Mouse (Mus musculus): ENCODE data around the gene Slc5a5. TPM values are rescaled to one million over a fixed set of nuclear protein-coding genes. Genes with fewer than 3 reads are reported as not detected.

Gene Slc5a5
- polyA plus RNA-seq, 1 experiment: 0.55 TPM

DNA sequence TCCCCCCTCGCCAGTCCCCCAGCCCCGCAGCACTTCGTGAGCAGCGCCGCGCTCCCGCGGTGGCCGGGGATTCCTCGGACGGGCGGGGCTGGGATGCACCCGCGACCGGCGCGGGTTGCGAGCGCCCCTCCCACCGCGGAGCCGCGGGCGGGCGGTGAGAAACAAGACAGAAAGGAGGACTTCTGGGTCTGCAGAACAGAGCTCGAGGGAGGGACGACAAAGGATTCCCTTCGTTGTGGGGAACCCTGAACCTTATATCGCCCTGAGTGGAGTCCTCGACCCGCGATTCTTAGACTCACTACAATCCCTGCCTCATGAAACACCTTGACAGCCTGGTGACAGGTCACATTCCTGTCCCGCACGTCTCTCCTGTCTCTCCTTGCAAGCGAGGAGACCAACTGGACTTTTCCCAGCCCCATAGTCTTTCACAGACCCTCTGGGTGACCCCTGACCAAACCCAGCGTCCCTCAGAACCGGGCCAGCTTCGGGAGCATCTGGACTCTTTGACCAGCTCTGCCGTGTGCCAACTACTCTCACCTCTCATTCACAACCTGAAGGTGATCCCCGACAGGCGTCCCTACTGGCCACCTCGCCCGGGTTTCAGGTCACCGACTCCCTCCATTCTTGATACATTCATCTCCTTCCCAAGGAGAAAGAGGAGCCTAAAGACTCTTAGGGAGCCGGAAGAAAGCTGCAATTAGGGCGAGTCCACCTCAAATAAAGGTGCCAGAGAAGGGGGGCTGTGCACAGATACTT lies 28.4 kb downstream of the Slc5a5 start:
- 3% methylated on average over 45 of the region's 46 CpGs for WGBS
- no peak for DNase-seq (ENCODE audit: low read depth, low spot score)

DNA sequence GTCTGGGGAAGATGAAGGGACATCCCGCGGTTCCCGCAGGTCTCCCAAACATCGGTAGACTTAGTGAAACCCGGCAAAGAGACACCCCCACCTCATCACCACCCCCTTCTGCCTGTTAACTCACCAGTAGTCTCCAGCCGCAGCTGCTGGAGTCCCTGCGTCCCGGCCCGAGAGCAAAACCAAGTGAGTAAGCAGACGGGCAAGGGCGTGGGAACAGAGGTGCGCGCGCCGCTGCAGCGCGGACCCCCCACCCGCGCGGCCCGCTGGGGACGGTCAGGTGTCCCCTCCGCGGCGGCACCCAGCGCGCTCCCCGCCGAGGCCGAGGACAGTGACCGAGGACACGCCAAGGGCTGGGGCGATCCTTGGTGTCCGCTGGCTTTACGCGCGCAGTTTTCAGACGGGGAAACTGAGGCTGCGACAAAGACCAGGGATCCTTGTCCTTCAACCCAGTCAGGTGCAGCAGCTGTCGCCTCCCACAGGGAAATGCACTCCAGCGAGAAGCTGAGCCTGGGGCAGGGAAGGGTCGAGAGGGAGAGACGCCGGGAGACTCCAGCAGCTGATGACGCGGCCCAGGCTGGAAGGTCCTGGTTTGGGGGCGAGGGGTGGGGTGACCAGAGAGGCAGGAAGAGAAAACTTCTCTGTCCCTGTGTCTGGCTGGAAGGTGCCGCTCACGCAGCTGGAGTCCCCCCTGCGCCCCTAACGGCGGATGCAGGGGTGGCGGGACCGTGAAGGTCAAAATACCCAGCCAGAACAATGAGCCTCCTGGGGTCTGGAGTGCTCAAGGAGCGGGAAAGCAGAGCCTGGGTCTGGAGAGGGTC lies 29.5 kb downstream of the Slc5a5 start, which contains the start of gene Kcnn1:
Gene Kcnn1 (minus strand): TSS at position 435 of the 818 bp plus-strand sequence.
- 2% methylated on average over 55 of the region's 55 CpGs for WGBS
- DNase-seq (ENCODE audit: low read depth, low spot score): no peak

DNA sequence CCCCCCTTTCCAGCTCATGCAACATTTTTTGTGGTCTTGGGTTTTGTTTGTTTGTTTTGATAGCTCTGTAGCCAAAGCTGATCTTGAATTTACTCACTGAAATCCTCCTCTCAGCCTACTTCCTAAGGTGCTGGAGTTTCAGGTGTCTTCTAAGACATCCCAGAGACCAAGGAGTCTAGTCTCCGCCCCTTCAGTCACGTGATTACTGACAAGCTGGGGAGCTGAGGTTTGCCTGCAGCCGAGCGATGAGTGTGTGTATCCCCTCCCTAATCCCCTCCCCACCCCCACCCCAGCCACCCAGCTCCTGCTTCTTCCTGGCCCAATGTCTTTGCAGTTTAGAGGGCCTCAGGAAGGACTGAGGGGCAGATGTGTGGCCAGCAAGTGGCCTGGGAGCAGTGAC lies 35.0 kb downstream of the Slc5a5 start:
- DNase-seq (ENCODE audit: low read depth, low spot score): no peak
- WGBS: 56% methylated on average over 4 of the region's 4 CpGs

DNA sequence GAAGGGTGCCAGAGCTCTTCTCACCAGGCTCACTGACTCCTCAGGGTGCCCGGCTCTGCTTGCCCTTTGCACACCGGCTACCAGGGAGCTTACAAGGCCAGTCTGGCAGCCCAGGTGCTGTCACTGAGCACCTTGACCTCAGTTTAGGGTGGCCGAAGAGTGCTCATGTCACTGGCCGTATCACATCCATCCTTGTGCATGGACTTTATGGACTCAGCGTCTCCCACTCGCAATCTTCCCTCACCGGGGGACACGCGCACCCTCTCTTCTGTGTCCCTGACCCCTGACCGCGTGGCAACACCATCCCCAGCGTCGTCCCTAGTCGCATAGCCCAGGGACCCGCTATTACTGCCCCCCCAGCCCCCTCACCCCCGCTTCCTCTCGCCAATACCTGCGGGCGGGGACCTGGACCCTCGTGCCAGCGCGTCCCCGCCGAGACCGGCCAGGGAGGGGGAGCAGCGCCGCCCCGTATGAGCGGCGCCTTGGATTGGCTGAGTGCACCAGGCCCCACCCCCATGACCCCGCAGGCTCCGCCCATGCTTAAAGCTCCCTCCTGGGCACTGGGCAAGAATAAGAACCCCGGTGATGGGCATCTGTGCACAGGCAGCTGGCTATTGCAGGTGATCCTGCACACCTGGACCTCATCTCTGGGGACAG lies 35.9 kb downstream of the Slc5a5 start:
- 6% methylated on average over 33 of the region's 33 CpGs for WGBS

DNA sequence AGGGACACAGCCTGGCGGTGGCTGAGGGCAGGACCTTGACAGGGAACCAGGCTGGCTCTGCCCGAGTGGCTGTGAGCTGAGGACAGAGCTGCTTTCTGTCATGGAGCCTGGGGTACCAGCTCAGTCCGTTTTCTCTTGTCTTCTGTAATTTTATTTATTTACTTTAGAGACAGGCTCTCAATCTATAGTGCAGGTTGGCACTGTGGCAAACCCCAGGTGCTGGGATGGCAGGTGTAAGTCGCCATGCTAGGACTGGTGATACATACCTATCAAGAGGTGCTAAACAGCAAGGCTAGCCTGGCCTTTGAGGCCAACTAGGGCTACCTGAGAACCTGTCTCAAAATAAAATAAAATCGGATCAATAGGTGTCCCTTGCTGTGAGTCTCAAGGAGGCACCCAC lies 36.5 kb downstream of the Slc5a5 start:
- no peak for DNase-seq (ENCODE audit: low read depth, low spot score)
- 71% methylated on average over 5 of the region's 5 CpGs for WGBS

More for the DNA sequence above, 35.9 kb downstream of the Slc5a5 start:
- DNase-seq (ENCODE audit: low read depth, low spot score): no peak

DNA sequence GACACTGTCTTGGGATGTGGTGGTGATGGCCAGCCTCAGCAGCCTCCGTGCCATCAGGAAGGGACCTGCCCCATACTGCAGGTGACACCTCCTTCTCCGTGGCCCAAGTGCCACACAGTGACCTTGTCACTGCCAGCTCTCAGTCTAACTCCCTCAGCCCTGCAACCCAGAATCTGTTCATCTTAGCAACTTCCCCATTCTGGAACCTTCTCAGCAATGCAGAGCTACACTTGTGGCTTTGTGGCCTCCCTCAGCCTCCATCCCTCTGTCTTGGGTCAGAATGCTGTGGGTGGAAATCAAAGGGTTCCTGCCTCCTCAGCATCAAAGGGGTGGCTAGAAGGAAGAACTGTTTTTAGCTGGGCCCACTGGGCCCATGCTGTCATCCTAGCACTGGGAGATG lies 38.7 kb downstream of the Slc5a5 start:
- 67% methylated on average over 2 of the region's 2 CpGs for WGBS
- DNase-seq (ENCODE audit: low read depth, low spot score): no peak

DNA sequence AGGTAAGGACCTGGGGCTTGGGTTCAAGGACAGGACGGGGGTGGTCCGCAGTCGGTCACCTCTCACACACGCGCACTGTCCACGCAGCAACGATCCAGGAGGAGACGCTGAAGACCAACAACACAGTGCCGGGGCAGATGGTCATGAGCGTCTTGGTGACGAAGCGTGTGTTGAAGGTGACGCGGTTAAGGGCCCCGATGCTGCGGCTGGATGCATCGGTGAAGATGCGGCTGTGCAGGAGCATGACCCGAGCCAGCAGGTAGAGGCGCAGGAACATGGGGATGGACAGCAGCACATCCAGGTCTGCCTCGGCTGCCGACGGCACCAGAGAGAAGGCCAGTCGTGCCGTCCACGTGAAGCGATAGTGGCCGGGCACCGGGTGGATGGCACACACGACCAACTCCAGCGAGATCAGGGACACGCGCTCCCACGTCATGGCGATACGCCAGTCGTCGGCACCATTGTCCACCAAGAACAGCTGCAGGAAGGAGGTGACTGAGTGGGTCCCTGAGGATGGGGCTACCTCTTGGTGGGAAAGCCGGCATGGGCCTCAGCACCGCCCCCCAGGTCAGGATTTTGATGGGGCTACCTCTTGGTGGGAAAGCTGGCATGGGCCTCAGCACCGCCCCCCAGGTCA lies 39.8 kb downstream of the Slc5a5 start:
- DNase-seq (ENCODE audit: low read depth, low spot score): no peak
- WGBS: 88% methylated on average over 41 of the region's 41 CpGs

DNA sequence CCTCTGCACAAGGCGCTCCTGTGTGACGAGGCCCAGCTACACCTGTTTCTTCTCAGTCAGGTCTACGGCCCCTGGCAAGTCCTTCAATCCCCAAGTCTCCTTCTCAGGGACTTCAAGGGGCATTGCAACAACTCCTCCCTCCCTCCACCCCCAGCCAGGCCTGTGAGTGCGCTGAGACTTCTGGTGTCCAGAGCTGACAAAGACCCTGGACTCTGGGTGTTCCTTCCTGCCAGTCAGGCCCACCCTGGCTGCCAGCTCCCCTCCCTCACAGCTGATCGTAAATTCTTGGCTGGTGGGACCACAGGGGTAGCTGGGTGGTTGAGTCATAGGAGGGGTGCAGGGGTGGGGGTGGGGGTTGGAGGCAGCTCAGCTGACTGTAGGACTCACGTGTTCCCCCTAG lies 40.7 kb downstream of the Slc5a5 start:
- WGBS: 58% methylated on average over 6 of the region's 6 CpGs
- DNase-seq (ENCODE audit: low read depth, low spot score): no peak

DNA sequence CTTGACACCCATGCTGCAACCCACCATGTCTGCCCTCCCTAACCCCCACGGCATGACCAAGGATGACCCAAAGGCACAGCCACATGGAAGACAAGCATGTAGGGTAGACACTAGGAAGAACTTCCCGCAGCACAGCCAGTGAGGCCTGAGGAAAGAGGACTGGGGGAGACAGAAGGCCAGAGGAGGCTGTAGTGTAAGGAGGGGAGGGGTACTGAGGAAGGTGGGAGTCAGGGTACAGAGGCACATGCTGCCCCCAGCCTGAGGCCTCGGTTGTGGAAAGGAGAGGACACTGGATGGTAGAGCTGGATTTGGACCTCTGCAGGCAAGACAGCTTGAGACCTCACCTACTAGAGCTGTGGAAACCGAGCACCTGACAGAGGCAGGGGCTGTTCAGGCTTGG lies 41.6 kb downstream of the Slc5a5 start:
- DNase-seq (ENCODE audit: low read depth, low spot score): no peak
- WGBS: 91% methylated on average over 4 of the region's 4 CpGs

DNA sequence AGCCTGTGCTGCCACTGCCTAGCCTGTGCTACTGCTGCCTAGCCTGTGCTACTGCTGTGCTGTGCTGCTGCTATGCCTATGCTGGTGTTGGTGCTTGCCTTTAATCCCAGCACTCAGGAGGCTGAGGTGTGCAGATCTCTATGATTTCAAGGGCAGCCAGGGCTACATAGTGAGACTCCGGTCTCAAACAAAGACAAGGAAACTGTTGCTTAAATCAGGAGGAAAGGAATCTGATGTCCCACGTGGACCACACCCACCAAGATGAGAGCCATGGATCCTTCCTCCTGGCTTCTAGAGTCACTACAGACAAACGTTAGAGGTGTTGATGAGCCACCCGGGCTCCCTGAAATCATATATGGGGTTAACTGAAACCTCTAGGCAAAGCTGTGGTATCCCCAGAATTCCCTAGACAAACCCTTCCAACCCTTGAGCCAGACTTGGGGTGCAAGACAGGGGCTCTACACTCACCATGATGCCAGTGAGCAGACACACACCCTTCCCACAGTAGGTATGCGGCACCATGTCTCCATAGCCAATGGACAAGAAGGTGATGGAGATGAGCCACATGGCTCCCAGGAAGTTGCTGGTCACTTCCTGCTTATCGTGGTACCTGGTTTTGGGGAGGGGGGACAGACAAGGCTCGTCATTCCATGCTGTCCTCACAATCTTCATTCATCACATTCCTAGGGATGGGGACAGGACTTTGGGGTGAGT lies 42.3 kb downstream of the Slc5a5 start:
- WGBS: 62% methylated on average over 7 of the region's 7 CpGs
- DNase-seq (ENCODE audit: low read depth, low spot score): no peak

DNA sequence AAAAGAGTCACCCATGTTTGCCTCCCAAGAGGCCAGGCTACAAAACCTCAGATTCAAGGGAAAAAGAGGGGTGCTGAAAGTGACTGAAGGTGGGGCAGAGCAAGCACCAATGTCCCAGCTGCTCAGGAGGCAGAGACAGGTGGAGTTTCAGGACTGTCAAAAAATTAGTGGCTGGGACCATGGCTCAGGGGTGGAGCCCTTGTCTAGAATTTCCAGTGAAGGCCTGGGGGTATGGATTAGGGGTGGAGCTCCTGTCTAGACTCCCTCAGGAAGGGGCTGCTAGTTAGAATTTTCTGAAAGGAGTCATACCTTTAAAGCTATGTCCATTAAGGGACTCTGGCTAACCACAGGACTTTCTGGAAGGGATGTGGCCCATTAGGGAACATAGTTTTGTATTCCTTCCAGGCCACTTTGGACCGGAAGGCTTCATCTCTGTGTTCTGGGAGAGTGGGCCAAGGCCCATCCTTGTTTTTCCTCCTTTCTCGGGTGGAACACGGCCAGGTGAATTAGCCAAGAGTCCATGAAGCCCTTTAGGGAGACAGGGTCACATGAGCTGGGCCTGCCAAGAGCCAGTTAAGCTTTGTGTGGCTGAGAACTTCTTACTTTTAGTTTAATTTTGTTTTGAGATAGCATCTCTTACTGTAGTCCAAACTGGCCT lies 43.1 kb downstream of the Slc5a5 start:
- 61% methylated on average over 3 of the region's 3 CpGs for WGBS
- no peak for DNase-seq (ENCODE audit: low read depth, low spot score)

DNA sequence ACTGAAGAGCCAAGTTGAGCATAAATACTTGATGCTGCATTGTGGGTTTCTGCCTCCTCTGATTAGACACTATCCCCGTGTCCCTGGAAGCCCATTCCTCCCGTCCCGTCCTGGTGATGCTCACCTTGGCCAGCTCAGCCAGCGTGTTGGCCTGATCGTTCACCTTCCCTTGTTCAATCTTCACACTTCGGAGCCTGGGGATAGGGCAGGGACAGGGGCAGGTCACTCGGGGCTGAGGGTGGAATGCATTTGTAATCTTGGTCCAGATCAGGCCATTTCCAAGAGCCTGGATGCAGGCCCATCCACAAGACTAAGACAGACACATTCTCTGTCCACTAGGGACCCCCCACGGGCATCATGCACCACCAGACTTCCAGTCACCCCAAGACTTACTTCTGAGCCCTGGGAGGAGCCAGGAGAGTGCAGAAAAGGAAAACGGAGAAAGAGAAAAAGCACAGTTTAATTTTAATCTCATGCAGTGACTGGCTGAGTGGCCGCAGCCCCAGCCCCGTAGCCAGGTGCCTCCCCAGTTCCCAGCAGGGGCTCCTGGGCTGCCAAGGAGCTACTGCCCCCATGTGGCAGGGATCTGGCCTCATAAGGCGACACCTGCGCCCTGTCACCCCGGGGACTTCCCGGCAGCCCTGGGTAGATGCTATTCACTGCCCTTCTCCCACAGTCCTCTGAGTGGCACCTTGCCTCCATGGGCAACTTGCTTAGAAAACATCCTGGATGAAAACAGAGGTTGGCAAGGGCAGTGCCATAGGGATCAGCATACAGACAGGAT lies 46.0 kb downstream of the Slc5a5 start:
- DNase-seq (ENCODE audit: low read depth, low spot score): no peak
- WGBS: 45% methylated on average over 15 of the region's 15 CpGs

DNA sequence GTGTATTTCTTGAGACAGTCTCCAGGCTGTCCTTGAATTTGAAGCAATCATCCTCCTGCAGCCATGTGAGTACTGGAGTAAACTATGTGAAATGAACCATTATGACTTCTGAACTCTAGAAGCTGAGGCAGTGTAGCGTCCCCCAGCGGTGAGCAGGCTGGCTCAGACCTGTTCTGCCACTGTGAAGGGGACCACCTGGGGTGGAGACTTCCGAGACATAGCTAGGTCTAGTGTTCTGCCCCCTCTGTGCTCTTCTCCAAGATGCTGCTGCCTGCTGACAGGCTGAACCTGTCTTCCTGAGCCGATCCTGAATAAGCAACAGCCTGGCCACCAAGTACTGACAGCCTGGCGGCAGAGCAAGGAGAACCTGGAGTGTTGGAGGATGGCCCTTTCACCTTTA lies 47.4 kb downstream of the Slc5a5 start:
- no peak for DNase-seq (ENCODE audit: low read depth, low spot score)
- 50% methylated on average over 5 of the region's 5 CpGs for WGBS

DNA sequence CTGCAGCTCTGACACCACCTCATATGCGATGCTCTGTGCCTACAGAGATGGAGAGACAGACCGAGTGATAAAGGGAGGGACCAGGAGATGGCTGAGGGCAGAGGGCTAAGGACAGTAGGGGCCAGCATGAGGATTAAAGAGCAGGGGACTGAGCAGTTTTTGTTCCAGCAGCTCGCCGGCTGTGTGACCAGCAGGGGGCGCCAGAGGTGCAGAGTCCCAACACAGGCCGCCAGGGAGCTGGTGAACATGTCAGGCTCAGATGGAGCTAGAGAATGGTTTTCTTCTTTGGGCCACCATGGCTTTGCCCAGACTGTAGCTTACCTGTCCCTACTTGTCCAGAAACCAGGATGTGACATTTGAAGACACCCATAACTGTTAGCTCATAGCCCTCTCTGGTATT lies 48.0 kb downstream of the Slc5a5 start:
- WGBS: 4% methylated on average over 6 of the region's 6 CpGs
- no peak for DNase-seq (ENCODE audit: low read depth, low spot score)

DNA sequence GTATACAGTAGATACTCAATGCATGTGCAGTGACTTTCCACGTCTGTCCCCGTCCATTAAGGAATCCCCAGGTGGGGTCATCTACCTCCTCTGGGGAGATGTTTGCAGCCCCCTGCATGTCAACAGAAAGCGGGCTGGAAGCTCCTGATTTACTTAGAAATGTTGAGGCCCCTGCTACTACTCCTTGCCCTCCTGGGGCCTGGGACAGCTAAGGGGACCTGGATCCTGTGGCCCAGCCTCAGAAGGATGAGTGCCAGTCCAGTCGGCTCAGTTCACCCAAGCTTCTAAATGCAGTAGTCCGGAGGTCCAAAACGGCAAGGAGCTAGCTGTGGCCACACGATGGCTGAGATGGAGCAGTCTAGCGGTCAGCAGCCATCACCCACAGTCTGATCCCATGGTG lies 48.6 kb downstream of the Slc5a5 start:
- WGBS: 91% methylated on average over 8 of the region's 8 CpGs
- DNase-seq (ENCODE audit: low read depth, low spot score): no peak

DNA sequence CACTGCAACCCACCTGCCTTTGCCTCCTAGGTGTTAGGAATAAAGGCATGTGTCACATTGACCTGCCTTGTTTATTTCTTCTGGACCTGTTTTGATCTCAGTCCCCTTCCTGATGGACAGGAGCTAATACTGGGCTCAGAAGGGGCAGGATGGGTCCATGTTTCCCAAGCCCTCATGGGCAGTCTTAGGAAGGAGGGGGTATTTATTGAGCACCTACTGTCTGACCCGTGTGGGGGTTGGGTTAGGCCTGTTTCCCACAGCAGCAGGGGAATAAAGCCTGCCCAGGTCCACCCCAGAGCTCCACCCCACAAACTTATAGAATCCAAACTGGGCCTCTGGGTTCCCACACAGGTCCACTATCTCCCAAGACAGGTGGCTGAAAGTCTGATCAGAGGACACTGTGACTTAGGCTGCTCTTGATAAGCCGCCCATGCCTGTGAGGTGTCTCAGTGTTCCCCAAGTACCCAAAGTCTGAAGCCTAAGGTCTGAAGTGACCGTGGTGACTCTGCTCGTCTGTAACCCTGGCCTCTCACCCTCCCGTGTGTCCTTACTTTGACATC lies 49.3 kb downstream of the Slc5a5 start:
- WGBS: 90% methylated on average over 5 of the region's 5 CpGs
- no peak for DNase-seq (ENCODE audit: low read depth, low spot score)

DNA sequence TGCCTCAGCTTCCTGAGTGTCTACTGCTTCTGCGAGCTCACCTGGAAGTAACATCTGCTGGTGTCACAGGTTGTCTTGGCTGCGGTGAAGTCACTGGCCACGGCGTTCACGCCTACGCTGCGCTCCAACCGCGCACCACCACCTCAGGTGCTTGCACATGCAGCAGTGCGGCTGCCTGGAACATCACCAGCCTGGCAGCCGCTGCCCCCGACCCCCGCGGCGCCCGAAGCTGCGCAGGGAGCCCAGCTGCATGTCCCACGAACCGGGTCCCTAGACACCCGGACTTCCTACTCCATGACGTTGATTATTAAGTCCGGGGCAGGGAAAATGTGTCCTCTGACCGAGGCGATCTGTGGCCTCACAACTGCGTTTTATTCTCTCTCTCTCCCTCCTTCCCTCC lies 50.1 kb downstream of the Slc5a5 start:
- 86% methylated on average over 25 of the region's 25 CpGs for WGBS
- no peak for DNase-seq (ENCODE audit: low read depth, low spot score)

Data from large intestine, adult 2 months (tissue).